Mouse (Mus musculus) C2C12 (cell line): Measurements from ENCODE around the gene Commd7. TPM values are rescaled to one million over a fixed set of nuclear protein-coding genes. Genes with fewer than 3 reads are reported as not detected.

Experiments used
- H3K27me3 ChIP-seq: one replicate; pipeline ENCODE4 v1.6.1; 2011; ENCODE audit not compliant: control insufficient read depth, insufficient read depth, insufficient read length
- H3K36me3 ChIP-seq: one replicate; pipeline ENCODE4 v1.6.1; 2011; ENCODE audit not compliant: control insufficient read depth, insufficient read depth
- H3K4me3 ChIP-seq: one replicate; pipeline ENCODE4 v1.5.1; 2011; ENCODE audit warnings: mild to moderate bottlenecking, control low read depth; ENCODE audit not compliant: poor library complexity, insufficient read depth, severe bottlenecking
- H3K79me2 ChIP-seq: one replicate; pipeline ENCODE4 v1.6.1; 2011; ENCODE audit not compliant: control insufficient read depth, insufficient read depth
- H3K79me3 ChIP-seq: one replicate; pipeline ENCODE4 v1.6.1; 2011; ENCODE audit warnings: low read depth, control low read depth
- H3ac ChIP-seq: one replicate; pipeline ENCODE3; 2011; ENCODE audit warnings: low read depth; ENCODE audit not compliant: control insufficient read depth, insufficient read length
- CEBPB ChIP-seq: IDR thresholded peaks from one replicate; pipeline ENCODE4 v1.6.1; 2011; ENCODE audit warnings: low read depth, mild to moderate bottlenecking, control low read depth, moderate library complexity
- CTCF ChIP-seq: IDR thresholded peaks from one replicate; pipeline ENCODE4 v1.5.1; 2011; ENCODE audit not compliant: control insufficient read depth, insufficient read depth, insufficient read length
- FOSL1 ChIP-seq: IDR thresholded peaks from one replicate; pipeline ENCODE4 v1.8.0; 2011; ENCODE audit warnings: mild to moderate bottlenecking, low read length; ENCODE audit not compliant: poor library complexity, insufficient read depth, severe bottlenecking
- MAX ChIP-seq: IDR thresholded peaks from one replicate; pipeline ENCODE4 v1.6.1; 2011; ENCODE audit warnings: mild to moderate bottlenecking, control low read depth
- MYOD1 ChIP-seq: IDR thresholded peaks from one replicate; pipeline ENCODE4 v1.6.1; 2011; ENCODE audit warnings: low read depth; ENCODE audit not compliant: control insufficient read depth, insufficient read length
- MYOG ChIP-seq: IDR thresholded peaks from one replicate; pipeline ENCODE4 v1.6.1; 2011; ENCODE audit not compliant: control insufficient read depth, insufficient read length; ENCODE audit errors: extremely low read depth
- USF1 ChIP-seq: IDR thresholded peaks from one replicate; pipeline ENCODE4 v1.6.1; 2011; ENCODE audit warnings: low read depth, mild to moderate bottlenecking, control low read depth, moderate library complexity
- polyA plus RNA-seq: library from polyadenylated mRNA; unstranded; fragments of >200 nt; fragmentation: generic; extraction: Trizol; gene quantifications from one replicate; pipeline ENCODE4 v1.2.1, GENCODE M21; 2012; ENCODE audit warnings: missing spikeins

The Commd7 gene
- polyA plus RNA-seq, 1 experiment, result 26.7 TPM

DNA sequence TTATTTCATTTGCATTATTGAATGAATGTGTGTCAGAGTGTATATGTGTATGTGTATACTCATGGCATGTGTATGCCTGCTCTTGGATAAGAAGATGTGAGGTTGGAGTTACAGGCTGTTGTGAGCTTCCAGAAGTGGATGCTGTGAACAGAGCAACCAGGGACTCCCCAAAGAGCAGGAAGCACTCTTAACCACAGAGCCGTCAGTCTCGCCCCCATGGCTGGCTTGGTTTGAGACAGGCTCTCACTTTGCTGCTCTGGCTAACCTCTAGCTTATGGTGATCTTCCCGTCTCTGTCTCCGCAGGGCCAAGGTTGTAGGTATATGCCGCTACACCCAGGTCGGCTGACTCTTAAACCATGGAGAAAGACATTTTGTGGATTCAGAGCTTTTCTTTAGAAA lies 14.1 kb downstream of the Commd7 start:
- Histone ChIP-seq H3ac (no peak overlapping the region), H3K79me2 (no peaks in the 10 kb centered on the region), H3K4me3 (no peak overlapping the region), H3K79me3 (no peaks in the 10 kb centered on the region), H3K27me3 (no peaks in the 10 kb centered on the region), H3K36me3 (peaks cover 38% of the 10 kb centered on the region)
- TF ChIP-seq FOSL1 (no peak), CEBPB (no peak), MYOD1 (no peak), MYOG (no peak), MAX (no peak), CTCF (no peak), USF1 (no peak)

DNA sequence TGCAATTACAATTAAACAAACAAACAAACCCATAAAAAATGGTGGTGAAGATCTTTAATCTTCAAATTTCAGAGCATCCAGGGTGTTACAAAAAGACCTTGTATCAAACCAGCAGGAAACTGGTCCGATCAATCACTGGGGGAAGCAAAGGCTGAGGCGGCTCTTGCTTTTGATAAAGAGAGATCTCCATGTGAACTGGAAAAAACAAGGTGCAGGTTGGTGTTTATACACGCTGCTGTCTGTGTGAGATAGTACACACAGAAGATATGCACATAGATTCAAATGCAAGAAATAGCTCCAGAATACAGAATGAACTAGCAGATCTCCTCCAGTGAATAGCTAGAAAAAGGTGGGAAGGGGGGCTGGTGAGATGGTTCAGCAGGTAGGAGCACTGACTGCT lies 15.7 kb downstream of the Commd7 start:
- H3K27me3 ChIP-seq, result no peaks in the 10 kb centered on the region
- H3ac ChIP-seq, result no peak overlapping the region
- H3K79me3 ChIP-seq, result no peaks in the 10 kb centered on the region
- TF ChIP-seq CTCF, result no peak
- no peak overlapping the region for H3K4me3 ChIP-seq
- H3K79me2 ChIP-seq, result no peaks in the 10 kb centered on the region
- H3K36me3 ChIP-seq, result peaks cover 34% of the 10 kb centered on the region

DNA sequence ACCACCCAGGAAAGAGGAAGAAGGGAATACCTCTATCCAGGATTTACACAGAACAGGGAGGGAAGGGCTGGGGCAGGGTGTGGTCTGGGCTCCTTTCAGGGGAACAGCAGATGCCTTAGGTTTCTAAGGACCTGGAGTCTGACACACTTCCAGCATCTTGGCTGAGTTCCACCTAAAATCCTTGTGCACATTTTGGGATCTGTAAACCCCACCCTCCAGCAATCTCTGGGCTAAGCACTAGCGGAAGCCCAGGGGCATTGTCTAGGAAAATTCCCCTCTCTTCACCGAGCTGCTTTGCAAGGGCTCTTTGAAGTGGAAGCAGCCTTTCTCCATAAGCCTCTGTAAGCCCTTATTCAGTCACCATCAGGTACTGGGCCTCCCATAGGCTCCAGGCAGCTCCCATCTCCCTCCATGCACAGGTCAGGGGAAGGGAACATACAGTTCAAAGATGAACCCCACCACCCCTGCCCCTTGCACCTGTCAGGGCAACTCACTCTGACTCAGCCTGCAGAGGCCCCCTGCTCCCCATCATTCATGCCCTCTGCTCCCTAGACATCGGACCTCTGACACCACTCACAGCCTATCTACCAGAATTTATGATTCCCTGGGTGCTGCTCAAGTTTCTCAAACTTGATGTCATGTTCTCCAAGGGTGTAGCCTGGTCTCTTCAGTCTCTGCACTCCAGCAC lies 19.8 kb downstream of the Commd7 start:
- Histone ChIP-seq H3K4me3 (no peak overlapping the region), H3K79me2 (no peaks in the 10 kb centered on the region), H3K27me3 (no peaks in the 10 kb centered on the region), H3K79me3 (no peaks in the 10 kb centered on the region), H3K36me3 (peaks cover 5% of the 10 kb centered on the region), H3ac (no peak overlapping the region)
- no peak for TF ChIP-seq CEBPB
- TF ChIP-seq MYOD1, result peak; percentile 86
- no peak for TF ChIP-seq MAX

DNA sequence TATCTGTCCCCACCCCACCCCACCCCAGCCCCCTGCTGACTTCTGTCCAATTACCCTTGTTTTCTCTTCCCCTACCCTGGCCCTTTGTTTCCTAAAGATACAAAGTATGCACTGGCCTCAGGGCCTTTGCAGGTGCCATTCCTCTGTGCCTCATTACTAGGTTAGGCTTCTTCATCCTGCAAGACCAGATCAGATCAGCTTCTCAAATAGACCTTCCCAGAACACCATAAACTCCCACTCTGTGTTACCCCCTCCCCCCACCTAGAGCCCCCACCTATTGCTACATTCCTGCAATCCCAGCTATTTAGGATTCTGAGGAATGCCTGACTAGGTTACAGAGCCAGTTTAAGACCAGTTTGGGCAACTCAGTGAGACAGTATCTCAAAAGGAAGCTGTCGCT lies 20.8 kb downstream of the Commd7 start:
- no peaks in the 10 kb centered on the region for H3K79me3 ChIP-seq
- no peak overlapping the region for H3K4me3 ChIP-seq
- TF ChIP-seq CTCF (no peak), CEBPB (no peak), MYOG (no peak), FOSL1 (no peak)
- H3K79me2 ChIP-seq, result no peaks in the 10 kb centered on the region
- no peaks in the 10 kb centered on the region for H3K27me3 ChIP-seq
- H3ac ChIP-seq, result no peak overlapping the region
- no peaks in the 10 kb centered on the region for H3K36me3 ChIP-seq

DNA sequence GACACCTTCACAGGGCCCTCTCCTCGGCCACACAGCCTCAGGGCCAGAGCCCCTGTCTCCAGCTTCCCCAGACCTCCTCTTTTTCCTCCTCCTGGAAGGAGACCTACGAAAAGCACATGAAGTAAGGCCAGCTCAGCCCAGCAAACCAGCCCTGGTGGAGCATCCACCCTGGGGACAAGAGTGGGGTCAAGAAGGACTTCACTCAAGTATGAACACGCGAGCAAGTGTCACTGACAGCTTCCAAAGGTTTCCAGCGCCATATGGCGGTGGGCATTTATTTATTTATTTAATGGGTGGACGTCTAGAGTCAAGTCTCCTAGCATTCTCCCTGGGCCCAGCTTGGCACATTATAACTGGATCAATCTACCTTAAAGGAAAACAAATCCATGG lies 21.3 kb downstream of the Commd7 start:
- Histone ChIP-seq H3K27me3 (no peaks in the 10 kb centered on the region), H3K79me2 (no peaks in the 10 kb centered on the region), H3K79me3 (no peaks in the 10 kb centered on the region), H3K4me3 (no peak overlapping the region), H3K36me3 (no peaks in the 10 kb centered on the region), H3ac (no peak overlapping the region)
- TF ChIP-seq MYOG (no peak), CTCF (no peak), MAX (no peak), FOSL1 (no peak), USF1 (no peak), CEBPB (no peak), MYOD1 (no peak)

DNA sequence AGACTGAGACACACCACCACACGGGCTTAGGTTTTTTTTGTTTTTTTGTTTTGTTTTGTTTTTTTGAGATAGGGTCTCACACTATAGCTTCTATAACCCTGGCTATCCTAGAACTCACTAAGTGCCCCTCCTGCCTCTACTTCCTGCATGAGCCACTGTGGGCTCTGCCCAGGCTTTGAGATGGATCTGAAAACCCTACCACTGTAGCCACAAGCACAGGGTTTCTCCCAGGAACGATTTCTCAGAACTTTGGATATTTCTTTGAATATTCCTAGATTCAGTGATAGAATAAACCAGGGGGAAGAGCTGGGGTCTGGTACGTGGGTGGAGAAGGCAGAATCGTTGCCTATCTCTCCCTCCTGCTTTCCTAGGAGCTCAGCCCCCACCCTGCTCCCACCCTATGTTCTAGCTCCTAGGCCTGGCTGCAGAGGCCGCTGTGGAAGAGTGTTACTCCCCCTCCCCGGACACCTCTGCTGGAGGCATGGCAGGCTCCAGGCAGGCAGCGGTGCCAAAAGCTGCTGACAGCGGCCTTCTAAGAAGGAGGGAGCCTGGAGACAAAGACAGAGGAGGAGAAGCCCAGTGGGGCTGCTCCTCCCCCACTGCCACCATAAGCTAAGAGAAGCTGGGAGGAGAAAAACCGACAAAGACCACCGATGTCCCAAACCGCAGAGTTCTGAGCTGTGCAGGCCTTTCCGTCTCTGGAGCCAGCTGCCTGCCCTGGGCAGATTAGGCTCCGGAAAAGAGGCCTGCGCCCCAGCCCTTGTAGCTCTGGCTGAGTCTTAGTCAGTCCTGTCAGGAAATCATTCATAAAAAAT lies 21.9 kb downstream of the Commd7 start:
- TF ChIP-seq FOSL1 (no peak), CTCF (no peak), MAX (no peak)
- H3K4me3 ChIP-seq, result no peak overlapping the region
- no peaks in the 10 kb centered on the region for H3K27me3 ChIP-seq
- H3K79me2 ChIP-seq, result no peaks in the 10 kb centered on the region
- H3K79me3 ChIP-seq, result no peaks in the 10 kb centered on the region
- no peak overlapping the region for H3ac ChIP-seq
- H3K36me3 ChIP-seq, result no peaks in the 10 kb centered on the region
